ENCODE assay signal across 17 mouse cellular contexts in the genomic region with DNA sequence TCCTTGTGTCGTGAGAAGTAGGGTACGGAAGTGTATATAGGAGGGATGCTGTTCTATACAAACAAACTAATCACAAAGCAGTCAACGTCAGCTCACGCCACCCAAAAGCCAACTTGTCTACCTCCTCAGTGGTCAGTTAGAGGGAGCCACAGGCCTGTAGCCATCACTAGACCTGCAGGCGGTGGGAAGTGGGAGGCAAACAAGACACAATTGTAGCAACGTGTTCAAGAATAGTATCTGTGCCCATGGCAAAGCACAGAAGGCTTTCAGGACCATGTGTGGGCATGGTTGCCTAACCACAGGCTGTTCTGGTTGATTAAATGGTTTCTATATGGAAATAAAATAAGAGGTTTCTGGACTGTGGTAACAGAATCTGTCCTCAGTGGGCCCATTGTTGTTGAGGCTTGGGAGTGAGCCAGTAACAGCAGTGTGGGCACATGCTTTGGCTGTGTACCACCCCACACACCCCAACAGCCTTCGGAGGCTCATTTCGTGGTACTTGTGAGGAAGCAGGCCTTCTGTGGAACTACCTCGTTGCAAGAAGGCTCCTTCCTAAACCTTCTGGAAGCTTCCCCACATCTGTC.
DNase-seq lines count a peak whose midpoint lies in the region; ATAC-seq lines count a peak whose summit lies in the region.
"Had no signal": no experiment of that assay in that cellular context is flagged by ENCODE, and none has a peak within 500 bp of the region (broad histone marks: within the 10 kb centered on the region; RNA-seq: fewer than 3 reads in every experiment).

No protein-coding gene starts in this region.

- H3K27ac ChIP-seq in hindbrain, embryonic 16.5 days (ENCODE audit: low read depth, low read length) = no peak overlapping the region
- H3K27ac ChIP-seq: forebrain, embryonic 13.5 days; heart, adult 2 months; heart, embryonic 15.5 days; limb, embryonic 13.5 days; liver, embryonic 14.5 days had no signal

- H3K36me3 ChIP-seq in hindbrain, embryonic 16.5 days (ENCODE audit: control insufficient read depth, insufficient read depth, low read length) = no peaks in the 10 kb centered on the region
- H3K36me3 ChIP-seq: heart, embryonic 15.5 days; limb, embryonic 13.5 days had no signal

- H3K4me1 ChIP-seq in hindbrain, embryonic 16.5 days (ENCODE audit: control insufficient read depth, insufficient read depth, low read depth, low read length) = no peaks in the 10 kb centered on the region
- H3K4me1 ChIP-seq: forebrain, embryonic 13.5 days; heart, embryonic 15.5 days; limb, embryonic 13.5 days had no signal

- H3K4me2 ChIP-seq in hindbrain, embryonic 16.5 days (ENCODE audit: low read length) = no peak overlapping the region
- H3K4me2 ChIP-seq: forebrain, embryonic 13.5 days; heart, embryonic 15.5 days; limb, embryonic 13.5 days had no signal

- no peak overlapping the region for H3K9ac ChIP-seq in hindbrain, embryonic 16.5 days (ENCODE audit: low read depth, low read length)
- H3K9ac ChIP-seq: forebrain, embryonic 13.5 days; heart, embryonic 15.5 days; limb, embryonic 13.5 days; liver, embryonic 14.5 days had no signal

- no peak overlapping the region for H3K4me3 ChIP-seq in hindbrain, embryonic 16.5 days (ENCODE audit: low read length)
- H3K4me3 ChIP-seq: forebrain, embryonic 13.5 days; heart, adult 2 months; heart, embryonic 15.5 days; limb, embryonic 13.5 days had no signal

- no peaks in the 10 kb centered on the region for H3K27me3 ChIP-seq in hindbrain, embryonic 16.5 days (replicated peaks; ENCODE audit: control insufficient read depth, insufficient read depth, low read length)
- H3K27me3 ChIP-seq: forebrain, embryonic 13.5 days; heart, embryonic 15.5 days; limb, embryonic 13.5 days had no signal

- WGBS in hindbrain, embryonic 16.5 days = 83% methylated on average over 9 of the region's 9 CpGs

- DNase-seq in frontal cortex, postnatal 36 days (ENCODE audit: low spot score in 2 of 2) = peak; percentile 15 to 41
- DNase-seq in frontal cortex, postnatal 25 days (ENCODE audit: low spot score in 2 of 2) = no peak
- peak; percentile 38 for DNase-seq in right cerebral cortex, postnatal 25 days
- DNase-seq in right cerebral cortex, postnatal 10 days (ENCODE audit: low spot score in 2 of 2) = no peak
- DNase-seq in layer of hippocampus, adult 9-11 months = peak; percentile 76
- DNase-seq in kidney, postnatal 14 days = no peak
- no peak for DNase-seq in spleen, postnatal 14 days (ENCODE audit: low spot score in 2 of 2)
- DNase-seq: adrenal gland, postnatal 14 days; cerebellum, adult 8-10 months; heart, adult 2 months; kidney, adult 9 months; midbrain, embryonic 14.5 days had no signal

- no peaks in the 10 kb centered on the region for H3K9me3 ChIP-seq in hindbrain, embryonic 16.5 days (ENCODE audit: control insufficient read depth, low read length)
- H3K9me3 ChIP-seq: forebrain, embryonic 13.5 days; heart, embryonic 15.5 days; limb, embryonic 13.5 days had no signal

- ATAC-seq in hindbrain, embryonic 16.5 days = no peak
- ATAC-seq: forebrain, embryonic 13.5 days had no signal

Comparison
In these comparisons a context has a peak if more than half of its experiments do, and no peak if none do; other contexts are left out.
1. DNase-seq: peak in frontal cortex, postnatal 36 days (2 of 2), right cerebral cortex, postnatal 25 days (single experiment) and layer of hippocampus, adult 9-11 months (single experiment); none in frontal cortex, postnatal 25 days (0 of 2), right cerebral cortex, postnatal 10 days (0 of 2), kidney, postnatal 14 days (single experiment) and spleen, postnatal 14 days (0 of 2).